Mouse (Mus musculus): ENCODE results near the gene Ssbp3.

Ssbp3 gene

GRCm38 (mm10) chr4:107094484-107095187 is 184.1 kb downstream of the Ssbp3 start:
- DNase-seq (ENCODE audit: low read depth, low spot score): no peak

GRCm38 (mm10) chr4:107096043-107096442 is 185.5 kb downstream of the Ssbp3 start:
- DNase-seq (ENCODE audit: low read depth, low spot score): no peak

GRCm38 (mm10) chr4:107096841-107097373 is 186.4 kb downstream of the Ssbp3 start, which contains the start of gene Cdcp2:
TSS of gene Cdcp2 (plus strand) at chr4:107096891.
- no peak for DNase-seq (ENCODE audit: low read depth, low spot score)

- DNase-seq (ENCODE audit: low read depth, low spot score): no peak
Measured at GRCm38 (mm10) chr4:107097871-107098270, 187.4 kb downstream of the Ssbp3 start.

- DNase-seq (ENCODE audit: low read depth, low spot score): no peak
Measured at GRCm38 (mm10) chr4:107098375-107098774, 187.9 kb downstream of the Ssbp3 start.

- DNase-seq (ENCODE audit: low read depth, low spot score): no peak
Measured at GRCm38 (mm10) chr4:107098791-107099525, 188.5 kb downstream of the Ssbp3 start.
